Mouse (Mus musculus) neural tube, embryonic 13.5 days (tissue): ENCODE measurements at regions not wholly inside any gene's neighbourhood (a gene's known extent, or its start where the extent isn't known, plus 50 kb on each side); places are given as distances from the start of the nearest gene placed in this dataset.

Source experiments
- ATAC-seq: fragments of 200-750 bp; cut with Nextera tagmentation; 2 replicates; pipeline ENCODE4 v1.8.0; 2017; ENCODE audit warnings: low read depth, mild to moderate bottlenecking, moderate TSS enrichment, moderate library complexity
- H3K27ac ChIP-seq: fragments of 300-500 bp; sonication (generic); replicated peaks from 2 replicates; pipeline ENCODE4 v1.5.1; 2015; ENCODE audit warnings: moderate library complexity, mild to moderate bottlenecking, inconsistent platforms
- H3K27me3 ChIP-seq: fragments of 300-500 bp; sonication (generic); 2 replicates; pipeline ENCODE4 v1.6.1; 2015; ENCODE audit warnings: mild to moderate bottlenecking, inconsistent platforms
- H3K36me3 ChIP-seq: fragments of 300-500 bp; sonication (generic); 2 replicates; pipeline ENCODE4 v1.6.1; 2015; ENCODE audit warnings: mild to moderate bottlenecking, inconsistent platforms
- H3K4me1 ChIP-seq: fragments of 300-500 bp; sonication (generic); replicated peaks from 2 replicates; pipeline ENCODE4 v1.6.1; 2015; ENCODE audit warnings: inconsistent platforms
- H3K4me2 ChIP-seq: fragments of 300-500 bp; sonication (generic); 2 replicates; pipeline ENCODE4 v1.6.1; 2015; ENCODE audit warnings: inconsistent platforms, mild to moderate bottlenecking, moderate library complexity
- H3K4me3 ChIP-seq: fragments of 300-500 bp; sonication (generic); 2 replicates; pipeline ENCODE4 v1.5.1; 2015; ENCODE audit warnings: mild to moderate bottlenecking, inconsistent platforms
- H3K9ac ChIP-seq: fragments of 300-500 bp; sonication (generic); 2 replicates; pipeline ENCODE4 v1.6.1; 2015; ENCODE audit warnings: moderate library complexity, mild to moderate bottlenecking, inconsistent platforms
- H3K9me3 ChIP-seq: fragments of 300-500 bp; sonication (generic); 2 replicates; pipeline ENCODE4 v1.6.1; 2016; ENCODE audit warnings: inconsistent platforms
- WGBS: fragments of 180-500 bp; shearing (Covaris S2); methylation state at CpG from one replicate; pipeline ENCODE4 v1.1.7; 2015; 5-methylcytosine and 5-hydroxymethylcytosine counted together

- no peak overlapping the region for H3K27ac ChIP-seq
- no peaks in the 10 kb centered on the region for H3K27me3 ChIP-seq
- no peak for ATAC-seq
- no peaks in the 10 kb centered on the region for H3K9me3 ChIP-seq
- no peak overlapping the region for H3K9ac ChIP-seq
- 77% methylated on average over 5 of the region's 5 CpGs for WGBS
- peaks cover 14% of the 10 kb centered on the region for H3K4me1 ChIP-seq
- H3K4me2 ChIP-seq = no peak overlapping the region
- H3K36me3 ChIP-seq = no peaks in the 10 kb centered on the region
- H3K4me3 ChIP-seq = no peak overlapping the region
Observed at GRCm38 (mm10) chr9:72166084-72166483, 54.4 kb upstream of the Tcf12 start.

GRCm38 (mm10) chr9:72166611-72167010, 54.9 kb upstream of the Tcf12 start:
- H3K4me3 ChIP-seq = no peak overlapping the region

GRCm38 (mm10) chr9:72169231-72169630, 57.6 kb upstream of the Tcf12 start:
- H3K4me3 ChIP-seq = no peak overlapping the region
- peaks cover 14% of the 10 kb centered on the region for H3K4me1 ChIP-seq
- 74% methylated on average over 5 of the region's 5 CpGs for whole genome bisulfite sequencing
- no peak overlapping the region for H3K9ac ChIP-seq
- H3K27me3 ChIP-seq = no peaks in the 10 kb centered on the region
- H3K4me2 ChIP-seq = peak overlapping the region; percentile 53; the same call in 1 of the 2 replicates
- ATAC-seq = no peak
- H3K27ac ChIP-seq = 0 out of 2 replicates have a peak overlapping the region, but pooled peaks have one; percentile 15
- no peaks in the 10 kb centered on the region for H3K36me3 ChIP-seq
- no peaks in the 10 kb centered on the region for H3K9me3 ChIP-seq

More at GRCm38 (mm10) chr9:72166611-72167010, 54.9 kb upstream of the Tcf12 start:
- Histone ChIP-seq H3K36me3 (no peaks in the 10 kb centered on the region), H3K9me3 (no peaks in the 10 kb centered on the region), H3K27ac (no peak overlapping the region), H3K4me2 (no peak overlapping the region), H3K9ac (no peak overlapping the region), H3K4me1 (peaks cover 14% of the 10 kb centered on the region), H3K27me3 (no peaks in the 10 kb centered on the region)
- 88% methylated on average over 5 of the region's 5 CpGs for WGBS
- ATAC-seq = no peak

- WGBS = 3% methylated on average over 12 of the region's 12 CpGs
- 0 out of 2 replicates have a peak, but pooled peaks have one; percentile 67 for ATAC-seq
- peak overlapping the region; percentile 29 for H3K4me3 ChIP-seq
- H3K9ac ChIP-seq = peak overlapping the region; percentile 55
- no peaks in the 10 kb centered on the region for H3K27me3 ChIP-seq
- peaks cover 14% of the 10 kb centered on the region for H3K4me1 ChIP-seq
- peak overlapping the region; percentile 53 for H3K4me2 ChIP-seq
- 0 out of 2 replicates have a peak overlapping the region, but pooled peaks have one; percentile 15 for H3K27ac ChIP-seq
- no peaks in the 10 kb centered on the region; the same call in 1 of the 2 replicates for H3K9me3 ChIP-seq
- no peaks in the 10 kb centered on the region for H3K36me3 ChIP-seq
Observed at GRCm38 (mm10) chr9:72169728-72170188, 58.1 kb upstream of the Tcf12 start.

GRCm38 (mm10) chr9:72170235-72170634, 58.6 kb upstream of the Tcf12 start:
- Histone ChIP-seq H3K9me3 (no peaks in the 10 kb centered on the region; the same call in 1 of the 2 replicates), H3K36me3 (no peaks in the 10 kb centered on the region), H3K27ac (peak overlapping the region; percentile 46; the same call in 1 of the 2 replicates), H3K4me1 (peaks cover 14% of the 10 kb centered on the region), H3K27me3 (no peaks in the 10 kb centered on the region), H3K4me3 (peak overlapping the region; percentile 29), H3K4me2 (peak overlapping the region; percentile 53), H3K9ac (peak overlapping the region; percentile 55)
- ATAC-seq = peak; percentile 40; the same call in 1 of the 2 replicates
- 7% methylated on average over 9 of the region's 9 CpGs for WGBS

GRCm38 (mm10) chr9:72172331-72172730, 60.7 kb upstream of the Tcf12 start:
- 94% methylated on average over 1 of the region's 1 CpGs for WGBS
- Histone ChIP-seq H3K27me3 (no peaks in the 10 kb centered on the region), H3K4me2 (no peak overlapping the region), H3K27ac (no peak overlapping the region), H3K9me3 (no peaks in the 10 kb centered on the region; the same call in 1 of the 2 replicates), H3K4me3 (no peak overlapping the region), H3K9ac (no peak overlapping the region), H3K4me1 (peaks cover 14% of the 10 kb centered on the region), H3K36me3 (no peaks in the 10 kb centered on the region)
- ATAC-seq = no peak

DNA sequence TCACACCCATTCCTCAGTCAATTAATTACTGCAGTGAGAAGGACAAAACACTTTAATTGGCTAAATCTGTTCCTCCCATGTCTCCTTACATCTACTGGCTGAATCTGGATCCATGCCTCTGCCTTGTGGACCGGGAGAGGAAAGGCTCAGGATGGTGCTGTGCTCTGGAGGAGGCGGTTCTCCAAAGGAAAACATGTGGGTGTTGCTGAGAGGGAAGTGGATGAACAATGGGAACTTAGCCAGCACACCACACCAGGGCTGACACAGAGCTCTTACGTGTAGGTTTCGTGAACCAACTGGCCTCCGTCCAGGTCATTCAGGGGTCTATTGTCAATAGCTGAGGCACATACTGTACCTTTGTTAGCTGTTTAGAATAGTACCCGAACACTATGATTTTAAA, 69.3 kb upstream of the Tcf12 start:
- no peaks in the 10 kb centered on the region for H3K27me3 ChIP-seq
- H3K9ac ChIP-seq = no peak overlapping the region
- no peak overlapping the region for H3K4me3 ChIP-seq
- H3K9me3 ChIP-seq = no peaks in the 10 kb centered on the region
- H3K4me1 ChIP-seq = peaks cover 5% of the 10 kb centered on the region; the same call in 1 of the 2 replicates
- H3K4me2 ChIP-seq = no peak overlapping the region
- H3K36me3 ChIP-seq = no peaks in the 10 kb centered on the region
- H3K27ac ChIP-seq = no peak overlapping the region
- 78% methylated on average over 6 of the region's 6 CpGs for WGBS
- no peak for ATAC-seq

GRCm38 (mm10) chr9:72183336-72183735, 71.7 kb upstream of the Tcf12 start:
- H3K4me2 ChIP-seq = no peak overlapping the region
- H3K27me3 ChIP-seq = no peaks in the 10 kb centered on the region
- no peak overlapping the region for H3K4me3 ChIP-seq
- no peaks in the 10 kb centered on the region for H3K9me3 ChIP-seq
- H3K27ac ChIP-seq = no peak overlapping the region
- H3K9ac ChIP-seq = no peak overlapping the region
- H3K36me3 ChIP-seq = no peaks in the 10 kb centered on the region
- WGBS = 94% methylated on average over 10 of the region's 10 CpGs
- peaks cover 5% of the 10 kb centered on the region; the same call in 1 of the 2 replicates for H3K4me1 ChIP-seq
- ATAC-seq = no peak

DNA sequence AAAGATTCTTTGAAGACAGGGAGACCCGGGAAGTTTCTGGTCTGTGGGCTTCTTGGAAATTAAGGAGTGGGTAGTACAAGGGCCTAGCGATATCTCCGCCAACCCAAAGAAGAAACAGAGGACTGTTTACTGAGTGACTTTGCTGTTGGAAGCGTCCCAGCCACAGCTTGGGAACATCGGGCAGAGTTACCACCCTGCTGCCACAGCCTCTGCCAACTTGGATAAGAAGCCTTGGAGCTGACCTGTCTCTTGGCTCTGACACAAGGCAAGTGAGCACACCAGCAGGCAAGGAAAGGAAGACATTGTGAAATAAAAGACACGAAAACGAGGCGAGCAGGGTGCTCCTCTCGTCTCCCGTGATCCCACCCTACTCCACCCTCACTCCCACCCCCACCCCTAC, 72.3 kb upstream of the Tcf12 start:
- H3K4me1 ChIP-seq = peaks cover 5% of the 10 kb centered on the region; the same call in 1 of the 2 replicates
- no peaks in the 10 kb centered on the region for H3K27me3 ChIP-seq
- no peak for ATAC-seq
- H3K4me2 ChIP-seq = no peak overlapping the region
- H3K9me3 ChIP-seq = no peaks in the 10 kb centered on the region
- H3K27ac ChIP-seq = no peak overlapping the region
- no peaks in the 10 kb centered on the region for H3K36me3 ChIP-seq
- H3K4me3 ChIP-seq = no peak overlapping the region
- WGBS = 84% methylated on average over 10 of the region's 10 CpGs
- no peak overlapping the region for H3K9ac ChIP-seq

- no peaks in the 10 kb centered on the region for H3K36me3 ChIP-seq
- no peaks in the 10 kb centered on the region for H3K27me3 ChIP-seq
- H3K4me3 ChIP-seq = no peak overlapping the region
- no peaks in the 10 kb centered on the region for H3K9me3 ChIP-seq
- H3K27ac ChIP-seq = no peak overlapping the region
- no peak overlapping the region for H3K4me2 ChIP-seq
- no peak overlapping the region for H3K9ac ChIP-seq
- WGBS = 75% methylated on average over 7 of the region's 7 CpGs
- ATAC-seq = no peak
- no peaks in the 10 kb centered on the region; the same call in 1 of the 2 replicates for H3K4me1 ChIP-seq
Observed at GRCm38 (mm10) chr9:72189867-72190266, 78.2 kb upstream of the Tcf12 start.

GRCm38 (mm10) chr9:72190631-72191030, 79.0 kb upstream of the Tcf12 start:
- WGBS = 92% methylated on average over 4 of the region's 4 CpGs
- no peaks in the 10 kb centered on the region for H3K9me3 ChIP-seq
- no peak overlapping the region for H3K4me2 ChIP-seq
- no peak overlapping the region for H3K27ac ChIP-seq
- ATAC-seq = no peak
- H3K4me3 ChIP-seq = no peak overlapping the region
- no peaks in the 10 kb centered on the region for H3K27me3 ChIP-seq
- no peaks in the 10 kb centered on the region; the same call in 1 of the 2 replicates for H3K4me1 ChIP-seq
- no peak overlapping the region for H3K9ac ChIP-seq
- no peaks in the 10 kb centered on the region for H3K36me3 ChIP-seq

DNA sequence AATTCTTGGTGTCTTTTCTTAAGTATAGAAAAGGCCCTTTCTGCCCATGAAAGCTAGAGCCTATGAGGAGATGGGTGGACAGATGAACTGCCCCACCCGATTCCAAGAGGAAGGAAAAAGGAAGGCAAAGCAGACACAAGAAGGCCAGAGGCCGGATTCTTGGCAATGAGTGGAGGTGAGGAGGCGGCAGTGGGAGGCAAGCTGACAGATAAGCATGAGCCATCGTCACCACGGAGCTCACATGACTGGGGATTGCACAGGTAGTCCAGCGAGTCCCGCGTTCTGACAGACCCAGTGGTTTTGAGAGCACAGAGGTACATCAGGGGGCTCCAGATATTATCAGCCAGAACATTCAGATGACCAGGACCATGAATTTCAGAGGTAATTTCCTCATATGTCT, 79.4 kb upstream of the Tcf12 start:
- H3K4me3 ChIP-seq = no peak overlapping the region
- H3K27ac ChIP-seq = no peak overlapping the region
- no peaks in the 10 kb centered on the region; the same call in 1 of the 2 replicates for H3K9me3 ChIP-seq
- no peaks in the 10 kb centered on the region for H3K27me3 ChIP-seq
- WGBS = 92% methylated on average over 8 of the region's 8 CpGs
- H3K4me1 ChIP-seq = no peaks in the 10 kb centered on the region; the same call in 1 of the 2 replicates
- no peak overlapping the region for H3K4me2 ChIP-seq
- no peak overlapping the region for H3K9ac ChIP-seq
- H3K36me3 ChIP-seq = no peaks in the 10 kb centered on the region
- no peak for ATAC-seq
